Mouse (Mus musculus) brain, adult 2 months (tissue): ENCODE data around the gene Bend3.

Source experiments
- DNase-seq: peaks from one replicate; pipeline ENCODE4 v3.0.0; 2011; ENCODE audit warnings: low read depth, low spot score

Gene Bend3

GRCm38 (mm10) chr10:43527283-43528269, 48.9 kb downstream of the Bend3 start:
- peak; percentile 31 for DNase-seq

GRCm38 (mm10) chr10:43534382-43534781, 55.8 kb downstream of the Bend3 start:
- DNase-seq: no peak

DNA sequence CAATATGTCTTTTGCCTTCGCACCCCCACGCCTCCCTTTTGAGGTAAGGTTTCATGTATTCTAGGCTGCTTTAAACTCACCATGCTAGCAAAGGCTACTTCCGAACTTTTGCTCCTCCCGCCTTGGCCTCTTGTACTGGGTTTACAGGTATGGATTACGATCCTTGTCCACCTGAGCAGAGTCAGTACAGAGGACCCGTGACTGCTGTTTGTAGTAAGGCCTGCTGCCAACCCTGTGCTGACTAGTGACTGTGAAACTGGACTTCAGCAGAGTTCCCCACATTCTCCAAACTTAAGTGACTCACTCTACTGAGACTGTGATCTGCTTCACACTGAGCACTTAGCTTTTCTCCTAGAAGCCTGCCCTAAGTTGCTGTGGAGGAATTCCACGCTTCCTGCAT, 59.0 kb downstream of the Bend3 start:
- no peak for DNase-seq

- DNase-seq: no peak
Observed at GRCm38 (mm10) chr10:43538831-43539230, 60.2 kb downstream of the Bend3 start.

DNA sequence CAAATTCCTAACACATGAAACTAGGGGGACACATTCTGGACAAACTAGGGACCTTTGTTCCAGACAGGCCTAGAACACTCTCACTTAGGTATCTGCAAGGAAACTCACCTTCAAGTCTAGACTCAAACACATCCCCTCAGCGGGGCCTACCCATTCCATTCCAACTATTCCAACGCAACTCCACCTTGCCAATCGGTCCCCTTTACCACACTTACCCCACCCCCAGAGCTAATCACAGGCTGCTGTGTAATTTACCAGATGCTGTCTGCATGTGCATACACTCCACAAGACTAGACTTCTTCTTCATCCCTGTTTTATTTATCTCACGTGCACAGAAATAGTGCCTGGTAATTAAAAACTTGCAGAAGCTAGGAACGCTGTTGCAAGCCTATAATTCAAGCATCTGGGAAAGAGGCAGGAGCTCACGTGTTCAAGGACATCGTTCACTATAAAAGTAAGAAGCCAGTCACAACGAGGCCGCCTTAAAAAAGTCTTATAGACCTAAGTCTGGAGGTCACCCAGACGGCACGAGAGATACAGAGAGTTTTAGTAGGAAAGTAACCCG, 61.2 kb downstream of the Bend3 start:
- peak; percentile 36 for DNase-seq

DNA sequence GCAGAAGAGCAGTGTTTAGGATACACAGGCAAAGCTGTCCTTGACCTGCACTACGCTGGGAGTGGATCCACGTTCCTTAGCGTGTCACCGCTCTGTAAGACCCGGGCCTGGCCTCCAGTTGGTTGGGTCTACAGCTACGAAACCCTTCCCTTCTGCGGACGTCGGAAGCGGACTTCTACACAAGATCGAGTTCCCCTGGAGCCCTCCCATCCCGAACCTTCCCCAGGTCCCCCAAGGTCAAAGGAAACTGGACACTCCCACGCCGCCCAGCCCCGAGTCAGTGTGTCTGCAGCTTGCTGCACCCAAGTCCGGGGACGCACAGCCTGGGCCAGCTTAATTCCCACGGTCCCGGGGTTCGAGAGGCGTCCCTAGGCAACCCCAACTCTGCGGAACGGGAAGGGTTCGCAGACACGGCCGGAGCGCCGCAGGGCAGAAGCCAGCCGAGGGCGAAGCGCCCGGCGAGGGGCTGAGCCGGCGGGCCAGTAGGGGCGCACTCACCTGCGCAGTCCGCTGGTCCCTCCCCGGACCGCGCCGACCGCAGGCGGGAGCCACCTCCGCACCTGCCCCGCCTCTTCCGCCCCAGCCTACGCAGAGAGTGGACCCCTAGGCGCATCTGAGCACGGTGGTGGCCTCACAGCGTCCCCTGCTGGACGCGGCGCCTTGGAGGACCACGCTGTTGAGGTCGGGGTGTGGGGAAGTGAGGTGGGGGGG, 62.0 kb downstream of the Bend3 start, which contains the start of gene 1700021F05Rik:
1700021F05Rik (minus strand) TSS at position 553 of the 711 bp plus-strand sequence.
- peak; percentile 99 for DNase-seq

DNA sequence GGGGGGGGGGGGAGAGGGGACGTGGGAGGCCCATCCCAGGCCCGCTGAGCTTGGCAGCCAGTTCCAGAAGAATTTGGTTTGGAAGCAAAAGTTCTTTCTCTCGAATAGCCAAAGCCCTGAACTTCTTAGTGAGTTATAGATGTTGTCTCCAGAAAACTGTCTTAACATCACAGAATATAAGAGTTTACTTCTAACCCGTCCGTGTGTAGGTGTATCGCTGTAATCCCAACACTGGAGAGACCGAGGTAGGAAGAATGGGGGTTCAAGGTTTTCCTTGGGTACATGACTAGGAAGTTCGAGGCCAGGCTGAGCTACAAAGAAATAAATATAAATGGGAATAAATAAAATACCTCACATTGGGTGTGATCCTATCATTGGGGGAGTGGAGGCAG, 62.5 kb downstream of the Bend3 start:
- no peak for DNase-seq

GRCm38 (mm10) chr10:43549411-43549810, 70.8 kb downstream of the Bend3 start:
- DNase-seq: no peak

GRCm38 (mm10) chr10:43550923-43551322, 72.3 kb downstream of the Bend3 start:
- DNase-seq: no peak

GRCm38 (mm10) chr10:43551388-43551787, 72.8 kb downstream of the Bend3 start:
- no peak for DNase-seq

- no peak for DNase-seq
Observed at GRCm38 (mm10) chr10:43557630-43558165, 79.1 kb downstream of the Bend3 start.

DNA sequence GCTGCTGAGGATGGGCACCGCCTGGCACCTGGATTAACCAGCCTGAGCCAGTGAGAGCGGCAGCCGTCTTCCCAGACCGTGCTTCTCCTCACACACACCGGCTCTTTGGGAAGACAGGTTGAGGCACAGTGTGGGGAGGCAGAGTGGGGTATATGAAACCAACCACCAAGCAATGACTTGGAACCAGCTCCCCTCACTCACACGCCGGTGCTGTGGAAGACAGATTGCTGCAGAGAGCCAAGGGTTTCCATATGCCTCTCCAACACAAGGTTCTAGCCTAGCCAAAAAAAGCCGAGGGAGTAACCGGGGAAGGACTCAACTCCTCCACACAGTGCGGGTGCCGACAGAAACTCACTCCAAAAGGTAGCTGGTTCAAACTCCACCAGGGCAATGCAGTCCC, 80.7 kb downstream of the Bend3 start:
- DNase-seq: no peak

- DNase-seq: no peak
Observed at GRCm38 (mm10) chr10:43560765-43561164, 82.1 kb downstream of the Bend3 start.

GRCm38 (mm10) chr10:43561311-43561710, 82.7 kb downstream of the Bend3 start:
- DNase-seq: no peak
